ENCODE assay signal across 8 mouse cellular contexts in genomic region chr3:67582273-67583124, GRCm38 (mm10). TPM values are rescaled to one million over a fixed set of nuclear protein-coding genes. Genes with fewer than 3 reads are reported as not detected.
DNase-seq lines count a peak whose midpoint lies in the region; ATAC-seq and TF ChIP-seq lines count a peak whose summit lies in the region.

Gene Mfsd1 (plus strand): TSS chr3:67582741.

- H3K4me2 ChIP-seq in hindbrain, embryonic 13.5 days: peak within 1 kb of the TSS; percentile 93

- DNase-seq in Patski (ENCODE audit: low read depth, low spot score): peak; percentile 76
- peak; percentile 88 to 92 for DNase-seq in cerebellum, postnatal 14 days
- peak; percentile 78 to 82 for DNase-seq in frontal cortex, postnatal 14 days (ENCODE audit: low spot score in 2 of 2)
- DNase-seq in layer of hippocampus, postnatal 25 days (ENCODE audit: extremely low spot score in 1 of 2, low spot score in 1 of 2): peak; percentile 69 to 76
- peak; percentile 90 for DNase-seq in lung, postnatal 36 days
- DNase-seq in retina, postnatal 1 day: peak; percentile 95
- peak; percentile 77 to 78 for DNase-seq in urinary bladder, adult 18-20 months (ENCODE audit: low spot score in 2 of 2)

- peaks cover 14% of the 10 kb centered on the region for H3K36me3 ChIP-seq in hindbrain, embryonic 13.5 days

- peaks cover 15% of the 10 kb centered on the region for H3K4me1 ChIP-seq in hindbrain, embryonic 13.5 days (replicated peaks)

- no peaks in the 10 kb centered on the region for H3K27me3 ChIP-seq in Patski
- H3K27me3 ChIP-seq in hindbrain, embryonic 13.5 days: peaks cover 20% of the 10 kb centered on the region

- no peak for TF ChIP-seq CTCF in Patski (IDR thresholded peaks at IDR 0.05)

- H3K9ac ChIP-seq in hindbrain, embryonic 13.5 days: peak within 1 kb of the TSS; percentile 88

- POLR2A ChIA-PET in Patski (lab: Charles Lee): interaction anchor here (1.2 kb wide), 1 partner anchor 14 kb away, joined by 4 read pairs; no protein-coding TSS in a partner anchor

- in situ Hi-C loops in Patski (cut with MboI; ENCODE audit: low pct_unique_long_range_greater_than_20kb): loop anchor here (25.0 kb wide), 1 partner anchor 1355 kb away; no protein-coding TSS in a partner anchor

- H3K27ac ChIP-seq in hindbrain, embryonic 13.5 days: peak within 1 kb of the TSS; percentile 79

- H3K9me3 ChIP-seq in hindbrain, embryonic 13.5 days: no peaks in the 10 kb centered on the region

- H3K4me3 ChIP-seq in hindbrain, embryonic 13.5 days: peak within 1 kb of the TSS; percentile 90

- 4% methylated on average over 54 of the region's 54 CpGs for WGBS in hindbrain, embryonic 13.5 days

- CTCF ChIA-PET in Patski (lab: Charles Lee): interaction anchor here (2.8 to 5.1 kb wide), 2 partner anchors 9 to 15 kb away, joined by 6 to 16 read pairs; no protein-coding TSS in a partner anchor

- ATAC-seq in Patski: peak; percentile 85
- peak; percentile 94 for ATAC-seq in hindbrain, embryonic 13.5 days (ENCODE audit: low FRiP score)

RNA-seq across cellular contexts. Expression of gene Mfsd1, which starts in this region (rescaled TPM):
- polyA plus RNA-seq in Patski (2021): 189 TPM
- polyA plus RNA-seq in hindbrain, embryonic 13.5 days (2015; fragmentation: Nextera tagmentation; extraction: Ambion mirVana): 39.0 and 48.0 TPM in 2 replicates
- total RNA-seq in layer of hippocampus, postnatal 25 days (2021): 10 to 100 TPM; 37.9 to 44.0 TPM

Comparison
In these comparisons a context has a peak if more than half of its experiments do, and no peak if none do; other contexts are left out.
1. Peak in every context shown above with its lines: DNase-seq, ATAC-seq, H3K4me3 ChIP-seq and H3K27ac ChIP-seq.